Mouse (Mus musculus) MEL (cell line): ENCODE results near the gene Daam2.

ENCODE experiments used
- CHD1 ChIP-seq: IDR thresholded peaks from 2 replicates; pipeline ENCODE4 v1.6.1; 2012; ENCODE audit warnings: low read depth, mild to moderate bottlenecking, inconsistent platforms, low read length, improper control_type of control experiment
- CTCF ChIP-seq, 3 experiments: IDR thresholded peaks in 2 of 3; conservative IDR thresholded peaks in 1 of 3; 2 replicates each; pipeline ENCODE4 v1.5.1; 2011 to 2012; ENCODE audit warnings: low read length in 3 of 3, low read depth in 2 of 3, mild to moderate bottlenecking in 2 of 3, improper control_type of control experiment in 1 of 3, inconsistent platforms in 1 of 3, mixed read lengths in 1 of 3, moderate library complexity in 1 of 3; ENCODE audit not compliant: control insufficient read depth in 1 of 3, insufficient read depth in 1 of 3, poor library complexity in 1 of 3, severe bottlenecking in 1 of 3
- ELF1 ChIP-seq: IDR thresholded peaks from 2 replicates; pipeline ENCODE4 v1.6.1; 2014; ENCODE audit warnings: low read depth, mild to moderate bottlenecking, inconsistent platforms, low read length, improper control_type of control experiment, moderate library complexity
- EP300 ChIP-seq, 2 experiments: IDR thresholded peaks; 2 replicates each; pipeline ENCODE4 v1.6.1; 2011; ENCODE audit warnings: improper control_type of control experiment in 2 of 2, low read length in 2 of 2, low read depth in 1 of 2, mild to moderate bottlenecking in 1 of 2
- GABPA ChIP-seq: IDR thresholded peaks from 2 replicates; pipeline ENCODE4 v1.6.1; 2012; ENCODE audit warnings: low read depth, mild to moderate bottlenecking, inconsistent platforms, low read length, improper control_type of control experiment, moderate library complexity
- MAFK ChIP-seq: IDR thresholded peaks from 2 replicates; pipeline ENCODE4 v1.6.1; 2011; ENCODE audit warnings: low read depth, mild to moderate bottlenecking, low read length, improper control_type of control experiment, borderline replicate concordance
- MYB ChIP-seq: IDR thresholded peaks from 2 replicates; pipeline ENCODE4 v1.6.1; 2011; ENCODE audit warnings: mild to moderate bottlenecking, low read depth, low read length, improper control_type of control experiment
- MYC ChIP-seq: IDR thresholded peaks from 2 replicates; pipeline ENCODE4 v1.6.1; 2011; ENCODE audit warnings: low read depth, mild to moderate bottlenecking, low read length, improper control_type of control experiment, moderate library complexity
- NELFE ChIP-seq: IDR thresholded peaks from 2 replicates; pipeline ENCODE4 v1.6.1; 2011; ENCODE audit warnings: low read depth, low read length, improper control_type of control experiment
- POLR2A ChIP-seq, 2 experiments: IDR thresholded peaks; 2 replicates each; pipeline ENCODE4 v1.6.1; 2011 to 2012; ENCODE audit warnings: low read length in 2 of 2, mild to moderate bottlenecking in 2 of 2, control low read depth in 1 of 2, improper control_type of control experiment in 1 of 2, low read depth in 1 of 2, moderate library complexity in 1 of 2; ENCODE audit not compliant: control insufficient read depth in 1 of 2, insufficient read depth in 1 of 2, poor library complexity in 1 of 2
- POLR2AphosphoS2 ChIP-seq: IDR thresholded peaks from 2 replicates; pipeline ENCODE4 v1.6.1; 2011; ENCODE audit warnings: low read length, improper control_type of control experiment
- SIN3A ChIP-seq: IDR thresholded peaks from 2 replicates; pipeline ENCODE4 v1.6.1; 2012; ENCODE audit warnings: low read length, improper control_type of control experiment, inconsistent platforms
- USF2 ChIP-seq, 2 experiments: IDR thresholded peaks; 2 replicates each; pipeline ENCODE4 v1.6.1; 2011 to 2012; ENCODE audit warnings: improper control_type of control experiment in 2 of 2, low read length in 2 of 2, borderline replicate concordance in 1 of 2, inconsistent platforms in 1 of 2, low read depth in 1 of 2, mild to moderate bottlenecking in 1 of 2; ENCODE audit not compliant: insufficient read depth in 1 of 2
- ZNF384 ChIP-seq: IDR thresholded peaks from 2 replicates; pipeline ENCODE4 v1.6.1; 2012; ENCODE audit warnings: low read depth, mild to moderate bottlenecking, inconsistent platforms, low read length, improper control_type of control experiment

GRCm38 (mm10) chr17:49500234-49500633, 63.9 kb downstream of the Daam2 start:
- TF ChIP-seq CTCF (IDR thresholded peaks at IDR 0.05 in 2 of 3, conservative IDR thresholded peaks at IDR 0.05 in 1 of 3; ENCODE audit: control insufficient read depth in 1 of 3, insufficient read depth in 1 of 3, low read depth in 2 of 3, low read length in 3 of 3, poor library complexity in 1 of 3, severe bottlenecking in 1 of 3) (no peak), MYB (no peak), CHD1 (no peak), MAFK (no peak), ELF1 (no peak), USF2 (IDR thresholded peaks at IDR 0.05; ENCODE audit: borderline replicate concordance in 1 of 2, insufficient read depth in 1 of 2, low read depth in 1 of 2, low read length in 2 of 2) (no peak), POLR2A (IDR thresholded peaks at IDR 0.05; ENCODE audit: control insufficient read depth in 1 of 2, insufficient read depth in 1 of 2, low read depth in 1 of 2, low read length in 2 of 2, poor library complexity in 1 of 2) (no peak), NELFE (no peak), GABPA (no peak), POLR2AphosphoS2 (no peak), MYC (no peak), EP300 (IDR thresholded peaks at IDR 0.05; ENCODE audit: low read depth in 1 of 2, low read length in 2 of 2) (no peak), SIN3A (no peak), ZNF384 (no peak)
